Mouse (Mus musculus) forebrain, embryonic 16.5 days (tissue): ENCODE results near the gene Cox6b1. TPM values are rescaled to one million over a fixed set of nuclear protein-coding genes. Genes with fewer than 3 reads are reported as not detected.

Source experiments
- ATAC-seq: fragments of 200-750 bp; cut with Nextera tagmentation; 2 replicates; pipeline ENCODE4 v1.8.0; 2017; ENCODE audit warnings: mild to moderate bottlenecking, moderate library complexity
- H3K27ac ChIP-seq: fragments of 300-500 bp; sonication (generic); 2 replicates; pipeline ENCODE4 v1.5.1; 2014; ENCODE audit warnings: low read length, control low read depth
- H3K27me3 ChIP-seq: fragments of 300-500 bp; sonication (generic); replicated peaks from 2 replicates; pipeline ENCODE4 v1.6.1; 2014; ENCODE audit warnings: low read length; ENCODE audit not compliant: control insufficient read depth, insufficient read depth
- H3K36me3 ChIP-seq: fragments of 300-500 bp; sonication (generic); 2 replicates; pipeline ENCODE4 v1.6.1; 2014; ENCODE audit not compliant: control insufficient read depth, insufficient read depth
- H3K4me1 ChIP-seq: fragments of 300-500 bp; sonication (generic); replicated peaks from 2 replicates; pipeline ENCODE4 v1.6.1; 2014; ENCODE audit warnings: low read length; ENCODE audit not compliant: control insufficient read depth, insufficient read depth
- H3K4me2 ChIP-seq: fragments of 300-500 bp; sonication (generic); 2 replicates; pipeline ENCODE4 v1.6.1; 2014; ENCODE audit warnings: mild to moderate bottlenecking, low read length, control low read depth
- H3K4me3 ChIP-seq: fragments of 300-500 bp; sonication (generic); replicated peaks from 2 replicates; pipeline ENCODE4 v1.5.1; 2014; ENCODE audit warnings: mild to moderate bottlenecking, low read length, control low read depth
- H3K9ac ChIP-seq: fragments of 300-500 bp; sonication (generic); replicated peaks from 2 replicates; pipeline ENCODE4 v1.6.1; 2014; ENCODE audit warnings: low read depth, low read length, control low read depth
- H3K9me3 ChIP-seq: fragments of 300-500 bp; sonication (generic); 2 replicates; pipeline ENCODE4 v1.6.1; 2016; ENCODE audit warnings: low read length; ENCODE audit not compliant: control insufficient read depth
- WGBS: fragments of 180-500 bp; shearing (Covaris S2); extraction: QIAGEN DNeasy Blood & Tissue Kit; methylation state at CpG from one replicate; pipeline ENCODE4 v1.1.7; 2014; 5-methylcytosine and 5-hydroxymethylcytosine counted together
- microRNA-seq: library from miRNA; unstranded; fragments of <30 nt; microRNA quantifications from one replicate; pipeline ENCODE4, GENCODE M21; 2017
- polyA plus RNA-seq: library from polyadenylated mRNA; unstranded; fragments of >200 nt; fragmentation: Nextera tagmentation; extraction: Ambion mirVana; gene quantifications from 2 replicates; pipeline ENCODE4 v1.2.1, GENCODE M21; 2015

Gene Cox6b1
- polyA plus RNA-seq, 1 experiment from 2014 or later: 860 TPM

DNA sequence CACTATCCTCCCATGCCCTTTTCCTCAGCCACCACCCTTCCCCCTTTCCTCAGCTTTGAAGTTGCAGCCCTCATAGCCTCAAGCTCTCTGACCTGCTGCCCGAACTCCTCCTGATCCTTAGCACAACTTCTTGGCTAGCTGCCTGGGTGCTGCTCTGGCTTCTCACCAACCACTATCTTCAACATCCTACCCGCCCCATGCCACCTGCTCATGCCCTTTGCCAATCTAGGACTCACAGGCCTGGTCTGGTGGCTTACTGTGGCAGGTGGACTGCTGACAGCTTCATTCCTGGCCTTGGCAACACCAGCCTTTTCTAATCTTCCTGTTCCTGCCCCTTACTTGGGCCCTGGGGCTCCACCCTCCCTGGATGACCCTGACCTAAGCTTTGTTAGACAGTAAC, 53.0 kb downstream of the Cox6b1 start:
- no peaks in the 10 kb centered on the region for H3K4me1 ChIP-seq
- no peaks in the 10 kb centered on the region for H3K9me3 ChIP-seq
- ATAC-seq: no peak
- H3K4me2 ChIP-seq: no peak overlapping the region
- no peak overlapping the region for H3K4me3 ChIP-seq
- peaks cover 74% of the 10 kb centered on the region for H3K36me3 ChIP-seq
- no peak overlapping the region for H3K9ac ChIP-seq
- H3K27ac ChIP-seq: no peak overlapping the region
- 63% methylated on average over 2 of the region's 2 CpGs for WGBS
- no peaks in the 10 kb centered on the region for H3K27me3 ChIP-seq

DNA sequence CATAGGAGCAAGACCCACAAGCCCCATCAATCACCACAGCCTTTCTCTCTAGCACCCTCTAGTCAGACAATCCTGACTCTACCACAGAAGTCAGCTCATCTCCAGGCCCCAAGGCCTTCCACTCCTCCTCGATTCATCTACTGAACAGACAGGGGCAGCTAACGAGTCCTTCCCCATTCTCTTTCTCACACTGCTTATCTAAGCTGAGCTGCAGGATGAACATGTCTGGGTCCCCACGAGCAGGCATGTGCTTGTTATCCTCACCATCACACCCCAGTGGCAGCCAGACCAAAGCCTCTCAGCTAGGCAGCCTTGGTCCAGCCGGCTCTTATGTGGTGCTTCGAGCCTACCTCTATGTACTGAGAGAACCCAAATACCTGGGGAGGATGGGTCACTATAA, 53.6 kb downstream of the Cox6b1 start:
- Histone ChIP-seq H3K27ac (no peak overlapping the region), H3K4me1 (no peaks in the 10 kb centered on the region), H3K4me3 (no peak overlapping the region), H3K9me3 (no peaks in the 10 kb centered on the region), H3K9ac (no peak overlapping the region), H3K4me2 (no peak overlapping the region), H3K36me3 (peaks cover 69% of the 10 kb centered on the region), H3K27me3 (no peaks in the 10 kb centered on the region)
- WGBS: 87% methylated on average over 5 of the region's 5 CpGs
- no peak for ATAC-seq

DNA sequence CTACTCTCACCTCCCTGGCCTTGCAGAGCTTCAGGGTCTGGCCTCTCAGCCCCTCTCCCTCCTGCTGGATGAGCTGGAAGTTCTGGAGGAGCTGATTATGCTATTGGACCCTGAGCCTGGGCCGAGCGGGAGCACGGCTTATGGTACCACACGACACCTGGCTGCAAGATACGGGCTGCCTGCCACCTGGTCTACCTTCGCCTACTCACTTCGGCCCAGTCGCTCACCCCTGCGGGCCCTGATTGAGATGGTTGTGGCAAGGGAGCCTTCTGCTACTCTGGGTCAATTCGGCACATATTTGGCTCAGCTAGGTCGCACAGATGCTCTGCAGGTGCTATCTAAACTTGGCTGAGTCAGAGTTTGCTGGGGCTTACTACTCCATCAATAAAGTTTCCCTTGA, 58.4 kb downstream of the Cox6b1 start:
- ATAC-seq: no peak
- Histone ChIP-seq H3K36me3 (peaks cover 24% of the 10 kb centered on the region), H3K9me3 (no peaks in the 10 kb centered on the region), H3K27me3 (no peaks in the 10 kb centered on the region), H3K4me1 (peaks cover 11% of the 10 kb centered on the region), H3K4me2 (no peak overlapping the region), H3K4me3 (no peak overlapping the region), H3K9ac (no peak overlapping the region), H3K27ac (no peak overlapping the region)
- WGBS: 92% methylated on average over 11 of the region's 11 CpGs

Small RNAs within 50 kb of the gene (microRNA-seq; reads per million reads assigned to microRNA genes)
- not detected for gene Mir3569

Other genes starting within 250 kb of the Cox6b1 start
- 14.0 and 19.1 TPM in 2 replicates for gene Tyrobp, start 212.4 kb downstream of the Cox6b1 start, polyA plus RNA-seq
- not detected in 2 replicates for gene Hcst, start 206.3 kb downstream of the Cox6b1 start, polyA plus RNA-seq
- gene Nfkbid, start 204.4 kb downstream of the Cox6b1 start, polyA plus RNA-seq: 2.3 and 3.4 TPM in 2 replicates
- 584 and 649 TPM in 2 replicates for gene Aplp1, start 180.6 kb downstream of the Cox6b1 start, polyA plus RNA-seq
- 0.22 and 0.43 TPM in 2 replicates for gene Kirrel2, start 168.5 kb downstream of the Cox6b1 start, polyA plus RNA-seq
- not detected in 2 replicates for gene Nphs1, start 167.8 kb downstream of the Cox6b1 start, polyA plus RNA-seq
- gene Prodh2, start 132.5 kb downstream of the Cox6b1 start, polyA plus RNA-seq: not detected in 2 replicates
- gene Arhgap33, start 91.1 kb downstream of the Cox6b1 start, polyA plus RNA-seq: 122 and 148 TPM in 2 replicates
- 9.3 and 11.1 TPM in 2 replicates for gene Hspb6, start 74.0 kb downstream of the Cox6b1 start, polyA plus RNA-seq
- 8.8 and 13.5 TPM in 2 replicates for gene Proser3, start 73.9 kb downstream of the Cox6b1 start, polyA plus RNA-seq
- 52.9 and 55.1 TPM in 2 replicates for gene Lin37, start 66.3 kb downstream of the Cox6b1 start, polyA plus RNA-seq
- 107 and 111 TPM in 2 replicates for gene U2af1l4, start 62.9 kb downstream of the Cox6b1 start, polyA plus RNA-seq
- 23.5 and 28.5 TPM in 2 replicates for gene Gm49396, start 62.8 kb downstream of the Cox6b1 start, polyA plus RNA-seq
- 117 and 121 TPM in 2 replicates for gene Psenen, start 62.5 kb downstream of the Cox6b1 start, polyA plus RNA-seq
- gene Igflr1, start 60.7 kb downstream of the Cox6b1 start, polyA plus RNA-seq: 5.8 and 6.3 TPM in 2 replicates
- gene Kmt2b, start 37.4 kb downstream of the Cox6b1 start, polyA plus RNA-seq: 8.7 and 15.6 TPM in 2 replicates
- gene Zbtb32, start 27.2 kb downstream of the Cox6b1 start, polyA plus RNA-seq: 0.22 and 0.23 TPM in 2 replicates
- 0.34 and 0.40 TPM in 2 replicates for gene Upk1a, start 13.3 kb downstream of the Cox6b1 start, polyA plus RNA-seq
- gene Etv2, start 9.7 kb upstream of the Cox6b1 start, polyA plus RNA-seq: not detected in 2 replicates
- 153 and 155 TPM in 2 replicates for gene Rbm42, start 24.2 kb upstream of the Cox6b1 start, polyA plus RNA-seq
- 34.0 and 34.5 TPM in 2 replicates for gene Haus5, start 38.8 kb upstream of the Cox6b1 start, polyA plus RNA-seq
- gene Pmis2, start 45.5 kb upstream of the Cox6b1 start, polyA plus RNA-seq: not detected in 2 replicates
- gene 2200002J24Rik, start 72.8 kb upstream of the Cox6b1 start, polyA plus RNA-seq: not detected in 2 replicates
- gene Atp4a, start 86.1 kb upstream of the Cox6b1 start, polyA plus RNA-seq: 1.3 and 2.4 TPM in 2 replicates
- 202 and 214 TPM in 2 replicates for gene Tmem147, start 103.4 kb upstream of the Cox6b1 start, polyA plus RNA-seq
- 0.68 and 1.1 TPM in 2 replicates for gene Gapdhs, start 117.5 kb upstream of the Cox6b1 start, polyA plus RNA-seq
- gene Sbsn, start 125.3 kb upstream of the Cox6b1 start, polyA plus RNA-seq: 2.2 and 2.3 TPM in 2 replicates
- 1.1 and 2.2 TPM in 2 replicates for gene Dmkn, start 137.6 kb upstream of the Cox6b1 start, polyA plus RNA-seq
- gene Krtdap, start 161.7 kb upstream of the Cox6b1 start, polyA plus RNA-seq: 3.9 TPM in 1 of 2 replicates, not detected in the other
- gene Ffar2, start 197.6 kb upstream of the Cox6b1 start, polyA plus RNA-seq: 0.14 TPM in 1 of 2 replicates, not detected in the other
- not detected in 2 replicates for gene Ffar3, start 230.0 kb upstream of the Cox6b1 start, polyA plus RNA-seq
- not detected in 2 replicates for gene Ffar1, start 235.4 kb upstream of the Cox6b1 start, polyA plus RNA-seq